Mouse (Mus musculus) 3T3-L1 (cell line): ENCODE data around the gene Hvcn1.

Source experiments
- DNase-seq: peaks from one replicate; pipeline ENCODE4 v3.0.0-alpha.2; 2015; ENCODE audit warnings: low read depth, low spot score

The Hvcn1 gene

DNA sequence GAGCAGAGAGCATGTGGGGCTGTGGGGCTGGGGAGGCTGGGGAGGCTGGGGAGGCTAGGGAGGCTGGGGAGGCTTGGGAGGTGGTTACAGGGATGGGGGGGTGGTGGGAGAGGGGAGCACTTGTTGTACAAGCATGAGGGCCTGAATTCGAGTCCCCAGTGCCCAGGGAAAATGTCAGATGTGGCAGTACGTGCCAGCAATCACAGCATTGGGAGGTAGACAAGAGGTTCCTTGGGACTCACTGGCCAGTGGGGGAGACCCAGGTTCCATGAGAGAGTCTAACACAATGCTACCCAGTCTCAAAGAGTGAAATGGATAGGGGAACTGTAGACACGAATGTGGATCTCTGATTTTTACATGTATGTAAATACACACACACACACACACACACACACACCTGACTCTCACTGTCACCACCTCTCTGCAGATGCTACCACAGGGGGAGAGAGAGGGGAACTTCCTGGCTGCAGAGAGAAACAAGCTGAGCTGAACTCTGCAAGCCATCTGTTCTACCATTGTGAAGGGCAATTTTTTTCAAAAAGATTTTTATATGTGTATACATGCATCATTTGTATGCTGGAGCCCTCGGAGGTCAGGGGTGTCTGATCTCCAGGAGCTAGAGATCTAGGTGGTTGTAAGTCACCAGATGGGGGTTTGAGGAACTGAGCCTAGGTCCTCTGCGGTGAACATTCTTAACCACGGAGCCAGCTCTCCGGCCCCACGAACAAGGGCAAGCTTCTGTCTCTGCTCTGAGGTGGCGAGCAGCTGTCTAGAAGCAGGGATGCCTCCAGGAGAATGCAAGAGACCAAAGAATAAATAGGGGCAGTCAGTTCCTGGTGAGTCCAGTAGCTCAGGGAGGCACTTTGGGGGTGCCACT, 28.0 kb downstream of the Hvcn1 start:
- DNase-seq: no peak

DNA sequence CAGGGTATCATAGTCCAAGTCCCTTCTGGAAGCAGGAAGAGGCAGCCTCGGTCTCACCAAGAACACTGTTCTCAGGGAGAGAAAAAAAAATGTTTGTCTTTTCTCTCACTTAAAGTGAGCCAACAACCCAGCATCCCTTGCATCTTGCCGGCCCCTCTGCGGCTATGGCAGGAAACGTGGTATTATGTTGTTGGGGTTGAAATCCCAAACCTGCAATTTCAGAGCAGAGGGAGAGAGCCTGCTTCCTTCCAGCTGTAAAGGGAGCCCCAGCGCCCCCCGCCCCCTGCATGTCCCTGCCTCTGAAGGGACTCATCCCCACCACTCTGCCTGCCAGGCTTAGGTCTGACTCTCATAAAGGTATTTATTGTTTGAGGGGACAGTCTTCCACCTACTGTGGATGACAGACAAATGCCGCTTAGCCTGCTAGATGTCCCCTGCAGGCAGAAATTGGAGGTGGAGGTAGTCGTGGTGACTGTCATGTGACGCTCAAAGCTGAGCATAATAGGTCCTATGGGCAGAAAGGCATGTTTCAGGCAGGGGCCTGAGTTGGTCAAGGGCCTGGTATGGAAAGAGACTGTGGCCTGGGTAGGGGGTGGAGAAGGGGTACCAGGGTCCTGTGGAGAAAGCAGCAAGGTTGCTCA, 28.7 kb downstream of the Hvcn1 start:
- DNase-seq: no peak

DNA sequence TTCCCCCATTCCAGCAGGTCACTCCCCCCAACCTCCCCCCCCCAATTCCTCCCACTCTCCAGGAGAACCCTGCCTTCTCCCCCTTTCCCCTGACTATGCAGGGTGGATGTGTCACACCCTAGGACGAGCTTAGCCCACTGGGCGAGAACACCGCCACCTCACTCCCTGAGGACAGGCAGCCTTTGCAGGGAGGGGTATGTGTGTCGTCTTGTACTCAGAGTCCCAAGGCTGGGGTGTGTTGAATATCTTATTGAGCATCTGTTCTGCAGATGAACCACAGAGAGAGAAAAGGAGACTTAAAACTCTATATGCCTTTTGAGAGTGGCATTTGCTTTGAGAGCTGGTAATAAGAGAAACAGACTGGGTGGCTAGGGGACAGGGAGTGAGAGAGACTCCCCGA, 30.6 kb downstream of the Hvcn1 start:
- no peak for DNase-seq

DNA sequence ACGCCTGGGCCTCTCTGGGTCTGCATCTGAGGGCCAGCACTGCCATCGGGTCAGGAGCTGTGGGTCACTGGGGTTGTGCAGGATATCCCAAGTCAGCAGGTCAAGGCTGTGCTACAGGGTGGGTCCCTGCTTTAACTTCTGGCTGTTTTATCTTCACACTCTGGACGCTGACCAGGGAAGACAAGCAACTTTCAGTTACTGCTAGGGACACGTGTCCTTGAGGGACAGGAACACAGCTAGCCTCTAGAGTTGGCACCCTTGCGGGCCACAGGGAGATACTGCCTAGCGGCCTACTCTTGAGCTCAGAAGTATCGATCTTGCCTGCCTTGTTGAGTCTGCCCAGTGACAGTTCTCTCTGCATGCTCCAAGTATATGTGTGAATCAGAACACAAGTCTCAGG, 33.0 kb downstream of the Hvcn1 start:
- DNase-seq: no peak

DNA sequence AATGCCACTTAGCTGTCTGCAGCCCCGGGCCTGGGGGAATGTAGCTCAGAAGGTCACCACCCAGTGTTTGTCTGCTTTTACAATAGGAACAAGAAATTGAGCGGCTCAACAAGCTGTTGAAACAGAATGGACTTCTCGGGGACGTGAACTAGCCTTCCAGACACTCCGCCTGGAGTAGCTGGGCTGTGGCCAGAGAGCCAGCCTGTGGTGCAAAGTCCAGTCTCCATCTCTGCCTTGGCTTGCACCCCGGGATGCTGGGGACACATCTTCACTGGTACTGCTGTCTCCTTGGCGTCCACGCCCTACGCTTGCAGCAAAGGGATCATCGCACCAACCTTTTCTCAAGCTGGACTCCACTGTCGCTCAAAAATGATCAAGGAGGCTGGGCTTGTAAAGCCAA, 33.9 kb downstream of the Hvcn1 start:
- no peak for DNase-seq

DNA sequence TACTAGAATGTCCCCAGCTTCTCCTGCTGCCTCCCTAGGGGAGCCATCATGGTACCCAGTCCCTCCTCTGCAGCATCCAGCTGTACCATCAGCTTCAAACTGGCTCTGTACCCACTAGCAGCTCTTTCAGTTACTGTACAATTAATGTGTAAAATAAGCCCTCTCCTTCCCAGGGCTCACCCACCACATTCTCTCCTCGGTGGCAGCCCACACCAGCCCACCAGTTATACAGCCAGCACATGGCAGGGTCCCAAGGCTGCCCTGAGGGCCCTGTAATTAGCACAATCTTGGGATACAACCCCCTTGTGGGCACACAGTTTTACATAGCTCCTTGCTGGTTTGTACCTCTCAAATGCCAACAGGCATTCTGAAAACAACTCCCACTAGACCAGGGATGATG, 34.4 kb downstream of the Hvcn1 start:
- DNase-seq: no peak

DNA sequence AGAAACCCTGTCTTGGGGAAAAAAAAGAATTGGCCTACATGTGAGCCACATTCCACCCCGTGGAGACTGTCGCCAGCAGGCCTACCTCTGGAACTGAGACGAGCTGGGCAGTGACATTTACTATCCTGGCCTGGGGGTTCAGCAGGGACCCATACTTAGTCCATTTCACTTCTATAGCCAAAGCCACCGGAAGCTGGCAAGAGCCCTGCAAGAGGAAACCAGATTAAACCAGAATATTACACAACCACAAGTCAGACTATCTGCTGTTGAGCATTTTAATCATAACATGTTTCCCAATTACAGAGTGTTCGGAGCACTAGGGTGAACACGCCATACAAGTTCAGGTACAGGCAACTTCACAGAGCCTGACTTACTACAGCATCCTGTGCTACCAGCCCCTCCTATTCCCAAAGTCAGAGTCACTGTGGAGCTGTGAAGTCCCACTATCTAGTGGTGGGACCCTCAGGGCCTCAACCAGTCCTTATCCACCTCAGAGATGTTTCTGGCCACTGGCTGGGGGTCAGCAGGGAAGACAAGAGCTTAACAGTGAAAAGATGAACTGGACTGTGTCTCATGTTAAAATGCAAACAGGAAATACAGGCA, 36.0 kb downstream of the Hvcn1 start:
- DNase-seq: no peak

DNA sequence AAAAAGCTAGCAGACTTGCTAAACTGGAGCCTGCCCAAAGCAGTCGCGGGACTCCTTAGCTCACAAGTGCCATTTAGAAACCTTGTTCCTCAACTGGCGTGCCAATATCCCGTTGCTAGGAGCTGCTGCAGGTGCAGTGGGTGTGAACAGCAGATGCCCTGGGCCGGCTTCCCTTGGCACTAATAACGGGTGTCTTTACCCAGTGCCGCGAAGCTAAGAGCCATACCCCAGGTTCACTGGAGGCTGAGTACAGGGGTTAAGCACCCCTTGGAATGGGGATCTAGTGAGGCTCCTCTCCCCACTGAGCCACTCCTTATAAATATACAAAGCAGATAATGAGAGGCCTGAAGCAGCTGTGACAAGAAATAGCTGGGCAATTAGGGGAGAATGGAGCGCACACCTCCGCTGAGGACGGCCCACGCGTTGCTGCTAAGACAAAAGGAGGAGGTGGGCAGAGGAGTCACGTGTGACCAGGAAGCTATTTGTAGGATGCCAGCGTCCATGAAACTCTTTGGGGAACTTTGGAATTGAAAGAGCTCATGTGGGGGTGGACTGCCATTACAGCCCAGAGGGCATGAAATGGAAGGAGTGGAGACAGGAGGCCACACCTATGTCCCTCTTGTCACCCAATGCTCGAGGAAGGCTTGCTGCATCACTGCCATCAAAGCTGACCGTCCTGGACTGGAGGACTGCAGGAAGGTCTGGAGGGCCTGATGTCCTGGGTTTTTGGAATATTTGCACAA, 37.3 kb downstream of the Hvcn1 start:
- no peak for DNase-seq

DNA sequence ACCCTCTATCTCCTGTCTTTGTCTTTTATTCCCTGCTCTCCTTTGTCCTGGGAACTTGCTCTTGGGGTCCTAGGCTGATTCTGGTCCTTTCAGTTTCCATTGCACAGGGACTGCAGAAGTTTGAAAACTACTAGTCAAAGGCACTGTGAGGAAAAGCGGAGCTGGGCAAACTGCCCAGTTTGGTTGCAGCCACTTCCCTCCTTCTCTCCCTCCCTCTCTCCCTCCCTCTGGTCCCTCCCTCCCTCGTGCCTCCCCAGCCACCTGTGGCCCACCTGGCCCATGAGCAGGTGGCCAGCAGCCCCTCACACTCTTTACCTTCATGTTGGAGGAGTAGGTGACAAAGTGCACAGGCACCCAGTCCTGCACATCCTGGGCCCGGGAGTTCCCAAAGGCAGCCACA, 38.6 kb downstream of the Hvcn1 start:
- DNase-seq: no peak

DNA sequence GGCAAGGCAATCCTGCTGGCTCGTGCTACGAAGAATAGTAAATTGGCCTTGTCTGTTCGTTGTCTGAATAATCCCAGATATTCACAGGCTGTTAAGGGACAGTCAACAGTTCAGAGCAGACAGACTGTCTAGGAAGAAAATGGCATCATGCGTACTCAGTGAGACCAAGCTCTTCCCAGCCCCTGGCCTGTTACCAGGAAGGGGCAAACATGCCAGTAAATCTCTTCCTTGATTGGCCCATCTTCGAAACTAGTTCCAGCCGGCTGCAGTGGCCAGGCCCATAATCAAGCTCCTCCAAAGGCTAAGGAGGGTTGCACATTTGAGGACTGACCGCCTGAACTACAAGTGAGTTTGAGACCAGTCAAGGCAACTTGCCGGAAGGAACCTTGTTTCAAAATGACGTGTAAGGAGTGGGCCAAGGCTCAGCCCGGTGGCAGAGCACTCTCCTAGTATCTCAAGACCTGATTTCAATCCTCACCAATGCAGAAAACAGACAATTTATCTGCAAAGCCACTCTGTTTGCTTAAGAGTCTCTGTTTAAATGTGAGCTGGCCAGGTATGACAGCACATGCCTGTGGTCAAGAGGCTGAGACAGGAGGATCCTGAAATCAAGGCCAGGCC, 40.1 kb downstream of the Hvcn1 start:
- DNase-seq: no peak

DNA sequence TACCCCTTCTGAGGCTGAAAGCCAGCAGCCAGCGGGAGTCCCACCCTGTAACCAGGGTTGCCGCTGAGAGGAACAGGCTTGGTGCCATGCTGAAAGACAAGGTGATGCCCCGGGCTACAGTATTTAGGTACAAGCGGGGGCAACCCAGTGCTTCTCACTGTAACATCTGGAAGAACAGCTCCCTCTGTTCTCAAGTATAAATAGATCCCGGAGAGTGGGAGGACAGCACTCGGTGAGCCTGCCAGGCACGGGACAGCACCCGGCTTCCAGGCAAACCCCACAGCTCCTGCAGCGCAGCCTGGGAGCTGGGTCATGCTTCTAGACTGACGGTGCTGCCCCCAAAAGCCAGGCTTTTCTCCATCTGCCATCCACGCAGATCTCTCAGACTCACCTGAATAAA, 40.9 kb downstream of the Hvcn1 start:
- DNase-seq: no peak

DNA sequence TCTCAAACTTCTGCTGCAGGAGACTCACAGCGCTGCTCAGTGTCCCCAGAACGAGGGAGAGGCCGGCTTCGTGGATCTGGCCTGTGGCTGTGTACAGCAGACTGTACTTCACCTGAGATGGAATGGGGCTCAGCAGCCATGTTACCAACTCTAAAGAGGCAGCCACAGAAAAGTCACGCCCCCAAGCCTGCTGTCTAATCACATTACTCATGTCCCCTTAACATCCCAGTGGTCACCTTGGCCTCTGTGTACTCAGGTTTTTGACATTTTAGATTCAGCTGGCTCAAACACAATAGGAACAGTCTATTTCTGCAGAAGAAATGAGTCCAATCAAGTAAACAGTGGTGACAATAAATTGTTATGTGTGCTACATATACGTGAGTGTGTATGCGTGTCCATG, 41.3 kb downstream of the Hvcn1 start:
- DNase-seq: no peak

DNA sequence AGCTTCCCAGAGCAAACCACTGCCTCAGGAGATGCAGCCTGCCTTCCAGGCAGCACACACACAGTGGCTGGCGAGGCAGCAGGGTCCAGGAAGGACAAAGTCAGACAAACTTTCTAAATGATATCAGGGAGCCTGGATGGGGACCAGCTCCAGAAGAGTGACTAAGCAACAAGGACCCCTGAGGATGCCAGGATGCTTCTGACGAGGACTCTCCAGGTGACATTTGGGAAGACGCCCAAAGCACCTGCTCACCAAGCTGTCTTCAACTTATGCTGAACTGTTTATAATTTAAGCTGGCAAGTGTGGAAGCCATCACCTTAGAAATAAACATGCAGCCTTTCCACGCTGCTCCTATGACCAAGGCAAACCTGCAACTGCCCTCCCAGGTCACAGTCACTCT, 42.7 kb downstream of the Hvcn1 start:
- no peak for DNase-seq

DNA sequence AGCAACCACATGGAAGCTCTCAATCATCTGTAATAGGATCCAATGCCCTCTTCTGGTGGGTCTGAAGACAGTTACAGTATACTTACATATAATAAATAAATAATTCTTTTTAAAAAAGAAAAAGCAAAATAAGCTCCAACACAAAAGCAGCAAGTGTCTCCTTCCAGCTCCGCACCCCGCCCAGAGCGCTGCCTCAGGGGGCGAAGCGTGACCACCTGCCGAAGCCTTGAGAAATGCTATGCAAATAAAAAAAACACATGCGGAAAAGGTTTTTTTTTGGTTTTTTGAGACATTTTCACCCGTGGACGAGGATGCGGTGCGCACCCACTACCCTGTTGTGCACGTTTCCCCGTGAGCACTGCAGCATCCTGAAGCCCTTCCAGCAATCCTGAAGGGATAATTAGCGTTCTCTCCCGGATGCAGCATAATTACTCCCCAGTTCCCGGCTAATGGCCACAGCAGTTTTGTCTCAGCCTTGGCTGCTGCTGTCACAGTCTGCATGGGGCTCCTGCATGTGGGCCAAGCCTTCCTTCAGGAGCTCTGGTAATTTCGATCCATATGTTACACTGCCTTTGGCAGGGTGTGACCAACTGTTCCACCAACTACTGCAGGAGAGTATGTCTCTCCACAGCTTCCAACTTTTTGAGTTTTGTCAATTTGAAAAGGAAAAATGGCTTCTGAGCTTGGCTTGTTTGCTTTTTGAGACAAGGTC, 45.4 kb downstream of the Hvcn1 start:
- DNase-seq: no peak

DNA sequence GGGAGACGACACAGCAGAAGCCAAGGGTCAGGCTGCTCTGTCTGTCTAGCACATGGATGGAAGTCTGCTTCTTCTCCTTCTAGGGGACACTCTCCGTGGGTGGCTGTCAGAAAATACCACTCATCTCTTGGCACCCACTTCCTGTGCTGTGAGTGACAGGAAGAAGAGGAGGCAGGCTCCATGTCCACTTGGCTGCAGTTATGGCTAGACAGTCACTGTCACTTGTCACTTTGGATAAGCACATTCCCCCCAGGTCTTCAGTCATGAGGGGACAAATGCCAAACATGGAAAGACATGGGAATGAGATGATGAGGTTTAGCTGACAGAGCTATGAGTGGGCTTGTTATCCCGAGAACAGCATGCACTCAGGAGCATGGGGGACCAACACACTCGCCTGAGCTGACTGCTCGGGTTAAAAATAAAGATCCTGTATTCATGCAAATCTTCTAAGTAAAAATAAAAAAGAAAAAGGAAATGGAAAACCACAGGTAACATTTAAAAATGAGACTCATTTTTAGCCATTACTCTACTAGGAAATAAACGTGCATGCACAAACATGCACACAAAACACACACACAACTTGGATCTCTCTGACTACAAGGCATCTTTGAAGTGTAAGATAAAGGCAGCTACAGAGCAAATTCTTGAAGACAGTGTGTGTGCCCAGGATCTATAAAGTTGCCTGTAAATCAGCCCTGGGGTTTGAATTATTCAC, 51.6 kb downstream of the Hvcn1 start:
- no peak for DNase-seq

DNA sequence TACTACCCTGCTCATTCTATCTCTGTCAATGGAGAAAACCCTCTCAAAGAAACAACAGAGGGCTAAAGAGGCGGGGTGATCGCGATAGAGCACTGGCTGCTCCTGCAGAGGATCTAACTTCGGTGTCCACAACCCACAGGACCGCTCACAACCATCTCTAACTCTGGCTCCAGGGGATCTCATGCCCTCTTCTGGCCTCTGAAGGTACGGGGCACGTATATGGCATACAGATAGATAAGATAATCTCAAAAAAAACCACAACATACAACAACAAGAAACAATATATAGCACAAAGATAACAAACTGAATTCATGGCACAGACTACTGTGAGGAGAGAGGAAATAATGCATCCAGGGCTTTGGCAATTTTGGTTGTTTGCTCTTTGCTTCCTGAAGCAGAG, 55.5 kb downstream of the Hvcn1 start:
- DNase-seq: no peak

DNA sequence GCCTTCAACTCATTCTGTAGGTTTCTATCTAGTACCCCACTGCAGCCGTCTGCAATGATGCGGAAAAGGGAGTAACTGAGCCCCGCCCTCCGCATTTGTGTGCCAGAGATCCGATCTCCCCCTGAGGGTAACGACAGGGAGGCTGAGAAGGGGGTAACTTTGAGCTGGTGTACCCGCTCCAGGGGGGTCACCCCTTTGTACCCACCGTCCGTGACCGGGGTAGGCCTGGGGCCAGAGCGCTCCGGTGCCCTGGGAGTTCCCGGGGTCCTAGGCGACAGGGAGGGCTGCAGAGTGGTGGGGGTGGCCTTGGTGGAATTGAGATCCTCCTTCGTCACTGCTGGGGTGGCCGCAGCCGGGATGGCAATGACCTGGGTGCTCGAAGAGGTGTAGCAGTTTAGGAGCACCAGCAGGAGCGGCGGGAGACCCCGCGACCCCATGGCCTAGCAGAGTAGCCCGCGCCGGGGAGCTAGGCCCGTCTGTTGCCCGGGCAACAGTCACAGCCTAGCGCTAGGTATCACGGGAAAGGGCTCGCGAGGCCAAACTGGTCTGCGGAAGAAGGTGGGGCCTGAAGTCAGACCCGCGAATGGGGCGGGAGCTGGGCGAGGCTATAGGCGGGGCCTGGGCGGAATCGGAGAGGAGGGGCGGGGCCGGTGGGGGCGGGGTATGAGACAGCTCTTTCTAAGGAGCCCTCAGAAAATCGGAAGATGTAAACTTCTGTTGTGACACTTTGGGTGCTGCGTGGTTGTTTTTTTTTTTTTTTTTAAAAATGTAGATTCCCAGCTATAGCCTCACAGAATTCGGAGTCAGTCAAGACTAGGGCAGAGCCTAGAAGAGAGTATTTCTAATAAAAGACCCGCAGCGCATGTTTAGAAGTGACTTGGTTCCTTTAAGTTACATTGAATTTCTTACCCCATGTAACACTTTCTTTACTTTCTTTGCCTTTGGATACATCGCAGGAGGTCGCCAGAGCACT, 57.6 kb downstream of the Hvcn1 start, which contains the start of gene Tctn1:
Gene Tctn1 (minus strand): TSS at position 528 of the 973 bp plus-strand sequence.
- peak; percentile 95 for DNase-seq

DNA sequence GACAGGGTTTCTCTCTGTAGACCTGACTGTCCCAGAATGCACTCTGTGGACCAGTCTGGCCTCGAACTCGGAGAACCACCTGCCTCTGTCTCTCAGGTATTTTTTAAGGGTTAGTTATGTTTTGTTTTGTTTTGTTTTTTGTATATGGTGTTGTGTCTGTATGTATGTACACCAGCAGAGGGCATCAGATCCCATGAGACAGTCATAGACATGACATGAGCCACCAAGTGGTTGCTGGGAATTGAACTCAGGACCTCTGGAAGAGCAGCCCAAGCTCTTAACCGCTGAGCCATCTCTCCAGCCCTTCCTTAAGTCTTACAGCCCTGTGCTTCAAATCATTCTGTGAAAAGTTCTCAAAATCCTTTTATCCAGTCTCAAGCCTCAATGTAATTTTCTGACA, 58.6 kb downstream of the Hvcn1 start:
- DNase-seq: peak; percentile 73

DNA sequence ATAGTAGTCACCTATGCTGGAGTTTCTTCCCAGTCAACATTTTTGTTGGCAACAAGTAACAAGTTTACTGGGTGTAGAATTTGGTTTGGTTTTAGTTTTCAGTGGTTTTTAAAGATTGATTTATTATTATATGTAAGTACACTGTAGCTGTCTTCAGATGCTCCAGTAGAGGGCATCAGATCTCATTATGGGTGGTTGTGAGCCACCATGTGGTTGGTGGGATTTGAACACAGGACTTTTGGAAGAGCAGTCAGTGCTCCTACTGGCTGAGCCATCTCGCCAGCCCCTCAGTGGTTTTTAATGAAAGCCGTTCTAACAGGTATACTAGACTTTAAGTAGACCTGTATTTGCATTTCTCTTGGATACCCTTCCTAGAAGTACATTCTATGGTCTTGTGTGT, 59.3 kb downstream of the Hvcn1 start:
- DNase-seq: no peak
